Mouse (Mus musculus): ENCODE measurements around the gene Rcor2. TPM values are rescaled to one million over a fixed set of nuclear protein-coding genes. Genes with fewer than 3 reads are reported as not detected.
A peak's percentile ranks its signal among the peaks of the same experiment; 100 is the strongest.

Rcor2 gene
- total RNA-seq (2017) = not detected in 3 replicates

GRCm38 (mm10) chr19:7267091-7267741, at the start of gene Rcor2:
TSS of gene Rcor2 (plus strand) at chr19:7267325.
- ATAC-seq (replicated peaks; ENCODE audit: insufficient number of reproducible peaks, low FRiP score, low TSS enrichment, poor library complexity, severe bottlenecking) = no peak

GRCm38 (mm10) chr19:7217926-7218267, 49.2 kb upstream of the Rcor2 start:
- ATAC-seq (replicated peaks; ENCODE audit: insufficient number of reproducible peaks, low FRiP score, low TSS enrichment, poor library complexity, severe bottlenecking) = peak; percentile 28

GRCm38 (mm10) chr19:7218753-7219152, 48.4 kb upstream of the Rcor2 start:
- ATAC-seq (replicated peaks; ENCODE audit: insufficient number of reproducible peaks, low FRiP score, low TSS enrichment, poor library complexity, severe bottlenecking) = no peak

- no peak for ATAC-seq (replicated peaks; ENCODE audit: insufficient number of reproducible peaks, low FRiP score, low TSS enrichment, poor library complexity, severe bottlenecking)
Measured at GRCm38 (mm10) chr19:7222196-7222595, 44.9 kb upstream of the Rcor2 start.

GRCm38 (mm10) chr19:7223488-7223887, 43.6 kb upstream of the Rcor2 start:
- no peak for ATAC-seq (replicated peaks; ENCODE audit: insufficient number of reproducible peaks, low FRiP score, low TSS enrichment, poor library complexity, severe bottlenecking)

- ATAC-seq (replicated peaks; ENCODE audit: insufficient number of reproducible peaks, low FRiP score, low TSS enrichment, poor library complexity, severe bottlenecking) = no peak
Measured at GRCm38 (mm10) chr19:7224253-7224652, 42.9 kb upstream of the Rcor2 start.

- ATAC-seq (replicated peaks; ENCODE audit: insufficient number of reproducible peaks, low FRiP score, low TSS enrichment, poor library complexity, severe bottlenecking) = no peak
Measured at GRCm38 (mm10) chr19:7225096-7225690, 41.9 kb upstream of the Rcor2 start.

- ATAC-seq (replicated peaks; ENCODE audit: insufficient number of reproducible peaks, low FRiP score, low TSS enrichment, poor library complexity, severe bottlenecking) = peak; percentile 87
Measured at GRCm38 (mm10) chr19:7226511-7226914, 40.6 kb upstream of the Rcor2 start.

GRCm38 (mm10) chr19:7234537-7235221, 32.4 kb upstream of the Rcor2 start:
- ATAC-seq (replicated peaks; ENCODE audit: insufficient number of reproducible peaks, low FRiP score, low TSS enrichment, poor library complexity, severe bottlenecking) = peak; percentile 91

- ATAC-seq (replicated peaks; ENCODE audit: insufficient number of reproducible peaks, low FRiP score, low TSS enrichment, poor library complexity, severe bottlenecking) = no peak
Measured at GRCm38 (mm10) chr19:7235461-7235860, 31.7 kb upstream of the Rcor2 start.

- no peak for ATAC-seq (replicated peaks; ENCODE audit: insufficient number of reproducible peaks, low FRiP score, low TSS enrichment, poor library complexity, severe bottlenecking)
Measured at GRCm38 (mm10) chr19:7236011-7236410, 31.1 kb upstream of the Rcor2 start.

GRCm38 (mm10) chr19:7236742-7237141, 30.4 kb upstream of the Rcor2 start:
- ATAC-seq (replicated peaks; ENCODE audit: insufficient number of reproducible peaks, low FRiP score, low TSS enrichment, poor library complexity, severe bottlenecking) = no peak

GRCm38 (mm10) chr19:7239574-7239973, 27.6 kb upstream of the Rcor2 start:
- ATAC-seq (replicated peaks; ENCODE audit: insufficient number of reproducible peaks, low FRiP score, low TSS enrichment, poor library complexity, severe bottlenecking) = no peak

- ATAC-seq (replicated peaks; ENCODE audit: insufficient number of reproducible peaks, low FRiP score, low TSS enrichment, poor library complexity, severe bottlenecking) = no peak
Measured at GRCm38 (mm10) chr19:7240291-7240690, 26.8 kb upstream of the Rcor2 start.

- peak; percentile 88 for ATAC-seq (replicated peaks; ENCODE audit: insufficient number of reproducible peaks, low FRiP score, low TSS enrichment, poor library complexity, severe bottlenecking)
Measured at GRCm38 (mm10) chr19:7240782-7241690, 26.1 kb upstream of the Rcor2 start, which contains the start of gene Naa40. TSS of gene Naa40 (minus strand) at chr19:7241183.

- ATAC-seq (replicated peaks; ENCODE audit: insufficient number of reproducible peaks, low FRiP score, low TSS enrichment, poor library complexity, severe bottlenecking) = no peak
Measured at GRCm38 (mm10) chr19:7246021-7246420, 21.1 kb upstream of the Rcor2 start.

- ATAC-seq (replicated peaks; ENCODE audit: insufficient number of reproducible peaks, low FRiP score, low TSS enrichment, poor library complexity, severe bottlenecking) = no peak
Measured at GRCm38 (mm10) chr19:7257881-7258280, 9.2 kb upstream of the Rcor2 start.

- no peak for ATAC-seq (replicated peaks; ENCODE audit: insufficient number of reproducible peaks, low FRiP score, low TSS enrichment, poor library complexity, severe bottlenecking)
Measured at GRCm38 (mm10) chr19:7261476-7261875, 5.6 kb upstream of the Rcor2 start.

GRCm38 (mm10) chr19:7261964-7262363, 5.2 kb upstream of the Rcor2 start:
- ATAC-seq (replicated peaks; ENCODE audit: insufficient number of reproducible peaks, low FRiP score, low TSS enrichment, poor library complexity, severe bottlenecking) = no peak
